Mouse (Mus musculus) urinary bladder, postnatal 14 days (tissue): ENCODE measurements around the gene Npas3.

Source experiments
- DNase-seq: peaks from one replicate; pipeline ENCODE4 v3.0.0; 2021; ENCODE audit warnings: low spot score

The Npas3 gene

DNA sequence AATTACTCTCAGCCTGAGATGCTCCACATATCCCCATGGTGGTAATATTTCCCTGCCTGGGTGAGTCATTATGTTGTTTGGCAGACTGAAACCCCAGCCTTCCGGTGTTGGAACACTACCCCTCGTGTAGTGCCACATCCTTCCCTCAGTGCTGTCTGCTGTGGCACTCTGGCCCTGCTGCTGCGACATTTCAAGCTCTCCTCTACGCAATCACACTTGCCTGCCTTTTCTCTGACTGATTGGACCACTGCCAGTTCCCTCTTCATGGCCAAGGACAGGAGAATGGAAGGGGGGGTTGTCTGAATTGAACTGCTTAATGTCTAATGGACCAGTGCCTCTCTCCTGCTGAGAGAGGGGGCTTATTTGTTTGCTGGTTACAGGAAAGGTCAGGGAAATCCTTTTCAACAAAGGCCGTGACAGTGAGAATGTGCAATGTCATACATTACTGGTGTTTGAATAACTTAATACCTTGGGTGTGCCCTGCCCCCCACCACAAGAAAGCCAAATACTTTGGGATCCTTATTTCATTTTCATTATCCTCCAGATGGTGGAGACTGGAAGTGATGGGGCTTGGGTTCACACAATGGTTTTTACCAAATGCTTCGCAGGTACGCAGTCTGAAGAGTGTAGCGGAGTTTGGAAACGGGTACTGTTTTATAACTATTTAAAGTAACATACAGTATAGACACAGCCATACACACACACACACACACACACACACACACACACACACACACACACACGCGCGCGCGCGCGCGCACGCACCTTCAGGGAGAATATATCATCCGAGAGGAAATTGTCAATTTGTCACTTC, 339.4 kb downstream of the Npas3 start:
- DNase-seq, result no peak

DNA sequence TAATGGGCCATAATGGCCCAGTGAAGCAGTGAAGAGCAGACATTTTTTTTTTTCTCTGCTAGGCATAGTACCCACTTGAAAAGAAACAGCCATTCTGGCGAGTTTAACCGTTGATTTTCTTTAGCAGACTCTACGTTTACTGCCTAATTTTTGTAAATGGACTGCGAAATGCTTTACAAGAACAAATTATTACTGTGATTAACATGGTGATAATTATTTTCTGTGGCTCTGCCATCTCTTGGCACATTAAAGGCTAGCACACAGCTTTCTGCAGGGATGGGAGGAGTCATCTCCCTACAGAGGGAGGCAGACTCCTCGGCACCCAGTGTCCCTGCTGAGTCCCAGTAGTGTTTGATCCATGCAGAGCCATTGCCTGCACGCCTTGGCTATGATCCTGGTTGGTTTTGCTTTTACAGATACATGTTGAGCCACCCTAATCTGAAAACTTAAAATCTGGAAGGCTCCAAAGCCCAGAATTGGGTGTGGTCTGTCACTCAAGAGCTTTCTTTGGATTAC, 341.0 kb downstream of the Npas3 start:
- DNase-seq, result no peak

DNA sequence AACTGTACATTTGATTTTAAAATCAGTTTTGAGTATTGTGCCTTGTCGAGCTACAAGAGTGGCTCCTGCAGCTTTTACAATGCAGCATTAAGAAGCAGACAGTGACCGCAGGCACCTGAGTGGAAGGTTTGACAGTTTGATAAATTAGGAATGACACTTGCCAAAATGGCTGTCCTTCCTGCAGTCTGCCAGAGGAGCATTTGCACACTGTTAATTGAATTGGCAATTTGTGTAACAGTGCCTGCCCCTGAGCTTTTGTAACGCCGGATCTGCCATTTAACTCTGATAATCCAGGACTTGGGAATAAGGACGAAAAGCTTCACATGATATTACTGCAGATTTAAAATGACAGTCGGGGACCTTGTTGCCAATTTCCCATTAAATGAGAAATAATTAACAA, 357.2 kb downstream of the Npas3 start:
- no peak for DNase-seq

DNA sequence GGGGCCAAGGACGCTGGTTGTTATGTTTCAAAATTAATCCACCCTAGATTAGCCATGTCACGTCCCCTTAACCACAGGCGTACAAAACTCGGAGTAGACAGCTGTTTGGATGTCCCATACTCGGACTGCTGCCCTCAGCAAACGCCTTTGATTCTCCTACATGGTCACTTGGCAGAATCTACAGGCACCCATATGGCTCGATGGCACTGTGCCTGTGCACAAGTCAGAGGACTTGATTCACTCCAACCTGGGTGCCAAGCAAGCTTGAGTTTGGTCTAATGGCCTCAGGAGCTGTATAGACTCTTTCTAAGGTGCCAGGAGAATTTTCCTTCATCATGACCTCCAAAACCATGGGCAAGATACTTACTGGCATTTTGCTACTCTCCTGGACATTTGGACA, 363.6 kb downstream of the Npas3 start:
- DNase-seq, result no peak

DNA sequence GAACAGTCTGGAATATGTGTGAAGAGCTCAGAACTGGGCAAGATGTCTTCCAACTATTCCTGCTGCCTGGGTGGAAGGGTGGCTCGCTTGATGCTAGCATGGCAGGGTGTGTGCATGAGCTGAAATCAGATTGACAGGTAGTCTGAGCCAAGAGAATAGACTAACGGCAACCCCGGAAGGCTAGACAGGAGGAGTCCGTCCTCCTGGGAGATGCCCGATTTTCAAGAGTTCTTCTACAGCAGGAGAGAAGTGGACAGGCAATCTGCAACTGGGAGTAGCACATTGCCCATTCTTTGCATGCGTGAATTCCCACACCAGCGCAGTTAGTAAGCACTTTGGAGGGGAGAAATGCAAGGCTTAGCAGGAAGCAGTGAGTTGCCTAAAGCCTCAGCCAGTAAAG, 372.8 kb downstream of the Npas3 start:
- DNase-seq, result no peak

DNA sequence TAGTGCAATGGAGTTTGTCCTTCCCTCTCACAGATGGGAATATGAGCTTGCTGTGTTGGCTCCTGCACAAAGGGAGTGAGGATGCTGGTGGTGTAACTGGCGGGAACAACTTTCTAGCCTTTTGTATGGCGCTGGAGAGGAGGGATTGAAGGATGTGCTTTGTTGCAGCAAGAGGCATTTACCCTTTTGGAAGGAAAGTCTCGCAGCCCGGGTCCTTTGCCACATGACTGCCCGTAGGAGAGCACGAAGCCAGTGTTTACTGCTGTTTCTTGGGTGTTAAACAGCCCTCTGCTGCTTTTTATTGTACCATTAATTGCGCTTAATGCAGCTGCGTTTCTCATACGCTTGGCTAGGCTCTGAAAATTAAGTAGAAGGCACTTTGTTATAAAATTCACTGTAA, 375.3 kb downstream of the Npas3 start:
- no peak for DNase-seq

DNA sequence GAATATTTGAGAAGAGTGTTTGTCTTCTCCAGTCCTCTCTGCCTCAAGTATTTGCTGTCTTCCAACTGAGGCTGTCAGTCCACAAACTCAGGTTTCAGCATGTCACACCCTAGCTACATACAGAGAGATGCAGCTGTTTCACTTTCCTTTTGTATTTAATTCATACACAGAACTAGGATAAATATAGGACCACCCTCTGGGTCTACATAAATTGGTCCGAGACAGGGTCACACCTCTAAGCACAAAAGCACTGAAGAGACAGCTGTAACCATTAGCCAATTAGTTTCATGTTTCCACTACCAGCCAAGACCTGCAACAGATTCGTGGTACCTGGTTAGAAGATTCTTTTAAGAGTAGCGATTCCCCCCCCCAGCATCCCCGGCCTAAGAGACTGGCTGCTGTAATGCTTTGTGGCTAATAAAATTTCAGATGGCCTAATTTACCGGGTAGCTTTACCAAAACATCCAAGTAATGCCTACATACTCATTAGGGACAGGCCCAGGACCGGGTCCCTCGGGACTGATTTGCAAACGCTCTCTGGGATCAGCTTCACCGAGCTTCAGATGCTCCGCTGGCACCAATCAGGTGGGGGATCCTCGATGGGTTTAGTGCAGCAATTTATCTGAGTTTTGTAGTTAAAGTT, 376.0 kb downstream of the Npas3 start:
- no peak for DNase-seq

DNA sequence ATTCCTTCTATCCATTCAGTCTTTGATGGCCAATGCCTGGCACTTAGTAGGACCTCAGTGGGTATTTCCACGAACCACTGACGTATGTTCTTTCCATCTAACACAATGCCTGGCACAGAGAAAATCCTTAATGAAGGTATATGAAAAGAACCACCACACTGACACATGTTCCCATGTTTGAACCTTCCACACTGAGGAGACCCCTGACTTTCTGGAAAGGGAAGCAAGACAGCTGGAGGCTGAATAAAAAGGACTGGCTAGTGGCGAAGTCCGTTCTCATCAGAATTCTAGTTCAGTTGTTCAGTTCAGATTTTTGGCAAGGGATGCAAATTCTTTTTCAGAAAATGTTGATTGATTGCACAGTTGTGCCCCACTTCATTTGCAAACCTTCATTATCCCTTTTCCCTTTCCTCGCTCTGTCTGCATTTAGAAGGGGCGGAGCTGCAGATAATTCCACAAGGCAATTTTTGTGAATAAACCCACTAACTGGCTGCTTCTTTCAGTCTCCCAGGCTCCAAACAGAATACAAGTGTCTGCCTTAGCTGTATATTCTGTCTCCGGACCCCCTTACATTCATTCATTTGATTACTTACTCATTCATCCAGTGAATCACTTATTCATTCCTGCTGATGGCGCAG, 381.1 kb downstream of the Npas3 start:
- no peak for DNase-seq

DNA sequence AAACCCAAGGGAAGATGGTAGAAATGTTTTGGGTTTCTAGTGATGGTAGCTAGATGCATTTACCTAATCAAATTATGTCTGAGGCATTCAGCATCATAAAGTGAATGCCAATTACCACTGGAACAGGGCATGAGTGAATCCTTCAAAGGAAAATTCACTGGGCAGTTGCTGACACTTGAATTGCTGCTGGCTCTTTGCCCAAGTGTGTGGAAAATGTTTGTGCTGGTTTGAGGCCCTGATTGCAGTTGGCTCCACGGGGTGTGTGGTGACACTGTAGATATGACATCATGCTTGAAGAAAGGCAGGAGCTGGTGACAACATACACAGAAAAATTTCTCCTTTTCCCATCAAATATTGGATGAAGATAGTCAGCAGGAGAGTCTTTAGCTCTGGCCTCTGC, 382.1 kb downstream of the Npas3 start:
- no peak for DNase-seq

DNA sequence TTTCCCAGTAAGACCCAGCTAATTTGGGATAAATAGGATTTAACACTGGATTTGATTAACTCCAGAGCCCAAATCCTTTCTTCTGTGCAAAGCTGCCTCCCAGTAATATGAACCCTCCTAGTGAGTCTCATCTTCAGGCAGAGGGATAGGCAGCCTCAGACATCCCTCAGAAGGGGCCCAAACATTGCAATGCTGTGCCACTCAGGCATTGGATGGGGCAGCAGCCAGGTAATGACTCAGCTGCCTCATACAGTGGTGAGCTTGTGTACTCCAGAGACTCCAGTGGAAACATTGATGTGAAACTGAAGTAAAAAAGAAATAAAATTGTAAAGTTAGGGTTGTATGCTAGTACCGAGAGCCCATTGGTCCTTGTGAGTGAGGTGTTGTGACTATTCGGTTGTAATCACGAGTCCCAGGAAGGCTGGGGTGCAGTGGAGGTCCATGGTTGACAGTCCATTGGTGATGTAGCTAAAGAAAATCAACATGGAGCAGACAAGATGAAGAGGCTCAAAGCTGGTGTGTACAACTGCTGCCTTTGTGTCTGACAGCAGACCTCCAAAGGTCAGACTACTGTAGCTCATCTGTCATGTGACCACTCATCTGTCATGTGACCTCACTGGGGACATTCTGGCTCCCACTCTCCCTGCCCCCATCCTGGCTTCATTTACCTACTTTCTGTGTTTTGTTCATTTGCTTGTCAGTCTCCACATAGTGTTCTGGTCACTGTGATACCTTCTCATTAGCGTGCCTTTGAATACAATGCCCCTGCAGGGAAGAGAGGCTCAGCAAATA, 383.0 kb downstream of the Npas3 start:
- DNase-seq, result no peak

DNA sequence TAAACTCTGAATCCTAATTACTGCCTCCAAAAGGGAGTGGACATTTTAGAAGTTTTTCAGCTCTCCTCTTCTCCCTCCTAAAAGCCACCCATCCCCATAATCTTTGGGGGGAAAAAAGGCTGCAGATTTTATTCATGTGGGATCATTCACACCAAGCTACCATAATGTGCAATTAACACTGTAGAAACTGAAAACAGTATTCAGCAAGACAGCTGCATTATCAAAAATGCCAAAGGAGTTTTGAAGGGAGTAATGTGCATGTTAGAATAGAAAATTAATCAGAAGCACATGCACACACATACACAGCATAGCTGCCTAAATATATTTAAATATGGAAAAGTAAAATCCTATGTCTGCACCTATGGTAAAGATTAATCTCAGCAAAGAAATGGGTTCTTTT, 390.1 kb downstream of the Npas3 start:
- DNase-seq, result no peak

DNA sequence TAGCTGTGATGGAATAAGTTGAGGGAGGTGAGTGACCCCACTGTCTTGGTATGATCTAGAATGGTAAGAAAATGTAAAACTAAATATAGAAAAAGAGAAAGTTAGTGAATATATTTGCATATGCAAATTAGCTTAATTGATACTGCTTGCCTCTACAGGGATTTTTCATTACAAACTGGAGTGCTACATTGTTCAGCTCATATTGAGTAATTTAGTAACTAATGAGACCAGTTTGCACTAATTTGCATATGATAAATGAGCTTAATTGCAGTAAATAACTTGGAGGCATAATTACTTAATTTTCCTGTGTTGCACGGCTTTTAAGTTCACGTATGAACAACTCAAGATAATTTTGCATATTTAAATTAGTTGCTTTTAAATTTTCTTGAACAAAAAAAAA, 398.8 kb downstream of the Npas3 start:
- DNase-seq, result no peak

DNA sequence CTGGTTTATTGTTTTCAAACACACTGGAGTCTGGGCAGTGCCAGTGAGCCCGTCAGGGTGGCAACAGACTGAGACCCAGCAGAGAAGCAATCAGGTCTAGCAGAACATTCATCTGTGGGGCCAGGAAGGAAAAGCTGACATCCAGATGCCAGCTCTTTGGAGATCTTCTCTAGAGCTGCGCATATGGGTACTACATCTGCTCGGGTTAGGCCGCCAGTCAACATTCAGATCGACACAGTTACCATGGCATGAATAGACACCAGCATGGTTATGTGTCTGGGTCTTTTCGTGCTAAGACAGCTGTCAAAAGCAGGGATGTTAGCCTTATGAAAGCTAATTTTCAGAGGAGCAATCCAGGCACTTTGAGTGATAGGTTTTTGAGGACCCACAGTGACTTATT, 407.8 kb downstream of the Npas3 start:
- no peak for DNase-seq

DNA sequence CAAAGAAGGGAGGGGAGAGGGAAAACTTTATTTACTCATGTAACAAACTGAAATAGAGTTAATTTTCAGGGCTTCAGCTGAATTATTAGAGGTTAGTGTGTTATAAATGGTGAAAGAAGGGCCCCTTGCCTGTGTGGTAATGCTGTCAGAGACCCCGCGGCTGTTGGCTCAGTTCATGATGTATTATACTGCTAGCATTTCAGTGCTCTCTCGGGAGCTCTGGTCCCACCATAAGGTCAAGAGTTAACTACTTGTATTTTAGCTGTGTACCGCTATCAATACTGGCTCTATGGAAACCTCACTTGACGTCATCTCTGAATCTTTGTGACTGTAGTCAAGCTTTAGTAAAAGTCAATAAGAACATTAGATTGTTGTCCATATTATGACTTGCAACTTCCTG, 415.6 kb downstream of the Npas3 start:
- no peak for DNase-seq

DNA sequence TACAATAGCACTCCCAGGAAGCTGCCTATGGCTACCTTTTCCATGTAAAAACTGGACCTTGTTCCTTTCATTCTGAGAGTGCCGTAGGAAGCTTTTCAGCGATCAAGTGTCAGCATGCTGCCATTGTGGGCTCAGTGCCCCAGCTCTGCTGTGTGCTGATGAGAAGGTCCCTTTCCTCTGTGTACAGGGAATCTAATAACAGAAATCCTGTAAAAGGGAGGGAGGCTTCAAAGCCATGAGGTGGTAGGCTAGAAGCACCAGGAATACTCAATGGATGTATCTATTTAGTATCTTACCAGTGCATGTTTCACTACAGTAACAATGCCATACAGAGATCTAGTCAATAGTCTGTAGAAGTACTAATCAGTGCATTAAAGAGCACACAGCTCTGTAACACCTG, 423.4 kb downstream of the Npas3 start:
- no peak for DNase-seq

DNA sequence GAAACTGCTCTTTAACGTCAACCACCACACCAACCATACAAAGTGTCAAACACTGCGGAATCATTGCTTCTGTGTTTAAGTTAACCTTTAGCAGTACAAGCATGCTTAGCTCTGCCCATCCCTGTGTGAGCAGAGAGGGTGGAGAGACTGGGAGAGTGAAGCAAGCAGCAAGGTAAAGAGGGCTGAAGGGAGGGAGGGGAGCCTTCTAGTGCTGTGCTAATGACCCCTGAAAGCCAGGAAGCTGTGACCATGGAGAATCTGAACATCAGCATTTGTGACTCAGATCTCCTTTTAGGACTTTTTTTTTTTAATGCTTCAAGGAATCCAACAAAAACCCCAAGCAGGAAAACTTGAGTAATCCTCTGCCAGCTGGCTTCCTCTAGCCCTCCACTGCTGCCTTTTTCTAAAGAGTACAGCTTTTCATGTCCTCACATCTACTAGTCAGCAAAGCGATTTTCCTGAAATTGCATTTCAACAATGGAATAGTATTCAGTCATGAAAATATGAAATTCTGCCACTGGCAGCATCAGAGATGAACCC, 428.7 kb downstream of the Npas3 start:
- DNase-seq, result no peak

DNA sequence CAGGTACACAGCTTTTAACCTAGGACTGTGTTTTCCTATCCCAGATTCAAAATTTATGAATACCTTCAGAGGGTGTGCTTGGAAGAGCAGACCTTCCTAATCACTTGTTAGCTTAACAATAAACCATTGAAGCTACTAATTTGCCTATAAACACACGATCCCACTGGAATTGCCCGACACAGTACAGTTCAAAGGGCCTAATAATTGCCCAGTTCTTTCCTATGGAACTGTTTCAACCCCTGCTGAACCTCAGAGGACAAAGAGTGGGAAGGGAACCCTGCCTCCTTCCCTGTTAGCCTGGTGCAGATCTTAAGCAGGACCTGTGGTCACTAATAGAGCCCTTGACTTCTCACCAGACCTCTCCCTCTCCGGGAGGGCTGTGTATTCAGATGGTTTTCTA, 429.7 kb downstream of the Npas3 start:
- no peak for DNase-seq

DNA sequence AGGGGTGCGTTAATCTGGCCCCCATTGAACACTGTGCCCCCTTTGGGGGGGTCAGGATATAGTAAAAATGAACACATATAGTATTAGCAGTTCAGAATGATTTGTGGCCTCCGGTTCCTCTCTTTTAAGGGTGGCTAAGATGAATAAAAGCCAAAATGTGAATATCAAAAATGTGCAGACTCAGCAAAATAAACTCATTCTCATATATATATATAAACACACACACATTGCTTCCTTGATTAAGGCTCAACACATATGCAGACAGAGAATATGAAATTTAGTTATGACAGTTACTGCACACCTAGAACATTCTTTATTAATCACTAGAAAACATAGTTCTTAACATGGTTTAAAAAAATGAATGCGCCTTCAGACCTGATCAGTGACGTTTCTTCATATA, 430.7 kb downstream of the Npas3 start:
- no peak for DNase-seq

DNA sequence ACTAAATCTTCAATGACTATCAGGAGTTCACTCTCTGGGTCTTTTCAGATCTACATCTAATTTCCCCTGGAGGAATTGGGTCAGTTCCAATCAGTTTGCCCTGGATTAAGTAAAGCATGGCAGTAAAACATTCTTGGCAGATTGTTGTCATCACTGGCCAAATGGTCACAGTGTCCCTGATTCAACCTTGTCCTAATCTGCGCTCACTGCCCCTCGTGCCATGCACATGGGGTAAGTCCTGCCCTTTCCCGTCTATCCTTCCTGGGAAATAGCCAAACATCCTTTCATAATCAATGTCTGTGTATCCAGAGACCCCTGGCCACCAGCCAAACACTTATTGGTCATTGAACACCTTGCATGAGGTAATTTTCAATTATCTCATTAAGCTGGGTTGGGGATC, 432.0 kb downstream of the Npas3 start:
- DNase-seq, result no peak

DNA sequence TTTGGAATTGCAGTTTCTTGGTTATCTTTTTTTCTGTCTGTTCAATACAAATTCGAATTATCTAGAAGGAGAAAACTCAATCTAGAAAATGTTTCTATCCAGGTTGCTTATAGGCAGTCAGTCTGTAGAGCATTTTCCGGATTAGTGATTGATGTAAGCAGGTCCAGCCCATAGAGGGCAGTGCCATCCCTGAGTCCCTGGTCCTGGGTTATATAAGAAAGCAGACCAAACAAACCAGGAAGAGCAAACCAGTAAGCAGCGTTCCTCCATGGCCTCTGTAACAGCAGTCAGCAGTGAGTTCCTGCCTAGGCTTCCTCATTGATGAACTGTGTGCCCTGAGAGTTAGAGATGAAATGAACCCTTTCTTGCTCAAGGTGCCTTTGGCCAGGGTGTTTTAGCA, 433.6 kb downstream of the Npas3 start:
- DNase-seq, result no peak

DNA sequence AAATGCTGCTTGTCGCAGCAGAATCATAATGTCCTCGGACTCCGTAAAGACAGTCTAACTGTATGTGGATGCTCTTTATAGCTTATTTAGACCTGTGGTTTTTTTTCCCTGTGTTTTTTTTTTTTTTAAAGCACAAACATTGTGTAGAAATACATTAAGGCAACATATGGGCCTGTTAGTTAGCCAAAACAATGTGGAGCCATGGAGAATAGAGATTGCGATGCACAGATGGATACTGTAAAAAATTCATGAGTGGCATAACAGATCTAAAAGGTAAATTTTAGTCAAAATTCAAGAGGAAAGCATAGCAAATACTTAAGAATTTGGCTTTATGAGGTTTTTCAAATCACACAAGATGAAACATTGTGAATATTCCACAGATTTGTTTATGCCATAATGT, 444.0 kb downstream of the Npas3 start:
- DNase-seq, result no peak

DNA sequence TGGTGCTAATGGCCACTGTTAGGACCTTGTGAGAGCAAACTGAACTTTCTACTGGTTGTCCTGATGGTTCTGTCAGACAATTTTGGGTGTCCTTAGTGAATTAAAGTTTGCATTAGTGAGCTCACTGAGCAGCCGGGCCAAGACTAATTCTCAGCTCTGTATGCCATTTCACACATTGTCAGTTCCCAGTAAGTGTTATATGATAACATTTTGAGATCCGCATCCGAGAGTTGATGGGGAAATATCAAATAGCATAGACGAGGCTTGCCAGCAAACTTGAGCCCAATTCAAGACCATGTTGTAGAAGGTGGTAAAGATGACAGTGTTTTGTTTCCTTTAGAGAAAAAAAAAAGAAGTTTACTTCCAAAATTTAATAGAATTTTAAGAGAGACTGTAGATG, 445.9 kb downstream of the Npas3 start:
- no peak for DNase-seq
